Mouse (Mus musculus) heart, embryonic 14.5 days (tissue): ENCODE data around the gene Trim27. TPM values are rescaled to one million over a fixed set of nuclear protein-coding genes. Genes with fewer than 3 reads are reported as not detected.

ENCODE experiments used
- ATAC-seq: fragments of 200-750 bp; cut with Nextera tagmentation; 2 replicates; pipeline ENCODE4 v1.8.0; 2017; ENCODE audit warnings: low read depth, moderate TSS enrichment; ENCODE audit not compliant: insufficient number of reproducible peaks, insufficient read depth, low FRiP score
- H3K27ac ChIP-seq, 2 experiments: fragments of 200-500 bp in 1 of 2; fragments of 300-500 bp in 1 of 2; sonication (generic) in 1 of 2; replicated peaks in 1 of 2; 2 replicates each; pipeline ENCODE4 v1.5.1; 2012 to 2014; ENCODE audit warnings: low read depth in 2 of 2, low read length in 2 of 2, control low read depth in 1 of 2, mild to moderate bottlenecking in 1 of 2, mixed read lengths in 1 of 2; ENCODE audit not compliant: control insufficient read depth in 1 of 2, insufficient read depth in 1 of 2
- H3K27me3 ChIP-seq: fragments of 300-500 bp; sonication (generic); 2 replicates; pipeline ENCODE4 v1.6.1; 2014; ENCODE audit warnings: mild to moderate bottlenecking, low read length, control low read depth; ENCODE audit not compliant: control insufficient read depth, insufficient read depth
- H3K36me3 ChIP-seq: fragments of 300-500 bp; sonication (generic); 2 replicates; pipeline ENCODE4 v1.6.1; 2014; ENCODE audit warnings: mild to moderate bottlenecking, control low read depth, low read length, mixed read lengths; ENCODE audit not compliant: control insufficient read depth, insufficient read depth
- H3K4me1 ChIP-seq, 2 experiments: fragments of 200-500 bp in 1 of 2; fragments of 300-500 bp in 1 of 2; sonication (generic) in 1 of 2; 2 replicates each; pipeline ENCODE4 v1.6.1; 2012 to 2014; ENCODE audit warnings: low read length in 2 of 2, control low read depth in 1 of 2, mixed read lengths in 1 of 2; ENCODE audit not compliant: control insufficient read depth in 2 of 2, insufficient read depth in 2 of 2
- H3K4me2 ChIP-seq: fragments of 300-500 bp; sonication (generic); 2 replicates; pipeline ENCODE4 v1.6.1; 2014; ENCODE audit warnings: mild to moderate bottlenecking, low read length
- H3K4me3 ChIP-seq, 2 experiments: fragments of 200-500 bp in 1 of 2; fragments of 300-500 bp in 1 of 2; sonication (generic) in 1 of 2; 2 replicates each; pipeline ENCODE4 v1.5.1; 2012 to 2014; ENCODE audit warnings: low read length in 2 of 2, mild to moderate bottlenecking in 2 of 2, control low read depth in 1 of 2, low read depth in 1 of 2, moderate library complexity in 1 of 2; ENCODE audit not compliant: control insufficient read depth in 1 of 2, insufficient read depth in 1 of 2
- H3K9ac ChIP-seq: fragments of 300-500 bp; sonication (generic); 2 replicates; pipeline ENCODE4 v1.6.1; 2014; ENCODE audit warnings: mild to moderate bottlenecking, low read length
- H3K9me3 ChIP-seq: fragments of 300-500 bp; sonication (generic); 2 replicates; pipeline ENCODE4 v1.6.1; 2016; ENCODE audit warnings: low read length, control low read depth; ENCODE audit not compliant: control insufficient read depth
- WGBS: fragments of 180-500 bp; shearing (Covaris S2); extraction: QIAGEN DNeasy Blood & Tissue Kit; methylation state at CpG from one replicate; pipeline ENCODE4 v1.1.7; 2014; 5-methylcytosine and 5-hydroxymethylcytosine counted together
- polyA plus RNA-seq: library from polyadenylated mRNA; unstranded; fragments of >200 nt; fragmentation: Nextera tagmentation; extraction: Ambion mirVana; gene quantifications from 2 replicates; pipeline ENCODE4 v1.2.1, GENCODE M21; 2014

Trim27 gene
- polyA plus RNA-seq, 1 experiment from 2014 or later, result 80.1 TPM

DNA sequence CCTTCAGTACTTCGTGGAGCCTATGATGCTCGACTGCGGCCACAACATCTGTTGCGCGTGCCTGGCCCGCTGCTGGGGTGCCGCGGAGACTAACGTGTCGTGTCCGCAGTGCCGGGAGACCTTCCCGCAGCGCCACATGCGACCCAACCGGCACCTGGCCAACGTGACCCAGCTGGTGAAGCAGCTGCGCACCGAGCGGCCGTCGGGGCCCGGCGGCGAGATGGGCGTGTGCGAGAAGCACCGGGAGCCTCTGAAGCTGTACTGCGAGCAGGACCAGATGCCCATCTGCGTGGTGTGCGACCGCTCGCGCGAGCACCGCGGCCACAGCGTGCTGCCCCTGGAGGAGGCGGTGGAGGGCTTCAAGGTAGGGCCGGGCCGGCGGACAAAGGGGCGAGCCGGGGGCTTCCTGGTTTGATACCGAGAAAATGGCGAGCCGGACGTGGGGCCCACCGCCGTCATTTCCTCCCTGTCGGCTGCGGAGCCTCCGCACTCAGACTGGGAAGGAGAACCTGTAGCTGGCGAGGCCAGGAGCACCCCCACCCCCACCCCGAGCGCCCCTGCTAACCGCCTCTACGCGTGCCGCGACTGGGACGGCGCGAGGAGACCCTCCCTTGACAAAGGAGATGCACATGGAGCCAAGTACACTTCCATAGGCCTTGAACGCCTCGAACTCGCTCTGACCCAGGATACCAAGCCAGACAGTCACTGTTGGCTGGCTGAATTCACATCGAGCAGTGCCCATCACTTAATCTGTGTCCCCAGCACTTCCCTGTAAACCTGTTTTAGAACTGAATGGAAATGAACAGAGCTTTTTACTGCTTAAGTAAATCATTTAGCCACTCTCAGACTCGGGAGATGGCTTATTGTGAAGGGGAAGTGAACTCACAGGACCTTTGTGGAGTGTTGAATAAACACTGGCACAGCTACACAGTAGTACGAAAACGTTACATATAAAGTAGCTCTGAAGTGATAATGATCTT, 1.6 kb downstream of the Trim27 start:
- ATAC-seq, result no peak; the same call in none of the 2 replicates
- peak overlapping the region; percentile 97 for H3K9ac ChIP-seq
- WGBS, result under 1% methylated on average over 71 of the region's 71 CpGs
- peak overlapping the region; percentile 74 for H3K4me2 ChIP-seq
- H3K4me3 ChIP-seq, result peak overlapping the region; percentile 57 to 100
- H3K27me3 ChIP-seq, result no peaks in the 10 kb centered on the region
- H3K9me3 ChIP-seq, result no peaks in the 10 kb centered on the region
- peaks cover 6 to 21% of the 10 kb centered on the region in 2 experiments for H3K4me1 ChIP-seq
- peak overlapping the region; percentile 47 to 91 for H3K27ac ChIP-seq
- H3K36me3 ChIP-seq, result peaks cover 45% of the 10 kb centered on the region

GRCm38 (mm10) chr13:21181996-21182395, 2.8 kb downstream of the Trim27 start:
- WGBS, result 67% methylated on average over 7 of the region's 7 CpGs
- H3K36me3 ChIP-seq, result peaks cover 56% of the 10 kb centered on the region

DNA sequence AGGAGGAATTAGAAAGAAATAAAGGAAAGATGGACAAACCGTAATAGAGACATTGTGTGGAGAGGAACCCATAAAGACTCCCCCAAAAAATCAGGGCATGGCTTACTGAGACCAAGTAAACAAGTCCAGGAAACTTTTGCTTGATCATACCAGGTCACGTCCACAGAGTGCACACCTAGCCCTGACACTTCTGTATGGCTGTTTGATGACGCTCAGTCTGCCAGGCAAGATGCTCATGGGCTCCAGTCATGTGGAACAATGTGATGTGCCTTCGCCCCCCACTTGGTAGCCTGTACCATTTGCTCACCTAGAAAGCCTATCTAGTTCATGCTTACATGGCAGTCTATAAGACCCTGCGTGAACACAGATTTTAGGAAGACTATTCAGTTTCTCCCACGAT, 3.8 kb downstream of the Trim27 start:
- Histone ChIP-seq H3K9ac (no peak overlapping the region), H3K4me2 (no peak overlapping the region), H3K36me3 (peaks cover 67% of the 10 kb centered on the region), H3K27ac (no peak overlapping the region), H3K9me3 (no peaks in the 10 kb centered on the region), H3K27me3 (no peaks in the 10 kb centered on the region), H3K4me3 (no peak overlapping the region), H3K4me1 (peaks cover 6 to 21% of the 10 kb centered on the region in 2 experiments)
- WGBS, result 93% methylated on average over 6 of the region's 6 CpGs
- ATAC-seq, result no peak

More at GRCm38 (mm10) chr13:21181996-21182395, 2.8 kb downstream of the Trim27 start:
- Histone ChIP-seq H3K9ac (peak overlapping the region; percentile 97), H3K4me3 (peak overlapping the region in 1 of 2 experiments; percentile 100; a peak in 2 of 4 replicates), H3K27ac (no peak overlapping the region), H3K4me1 (peaks cover 6 to 21% of the 10 kb centered on the region in 2 experiments), H3K4me2 (peak overlapping the region; percentile 74), H3K27me3 (no peaks in the 10 kb centered on the region), H3K9me3 (no peaks in the 10 kb centered on the region)
- ATAC-seq, result no peak

DNA sequence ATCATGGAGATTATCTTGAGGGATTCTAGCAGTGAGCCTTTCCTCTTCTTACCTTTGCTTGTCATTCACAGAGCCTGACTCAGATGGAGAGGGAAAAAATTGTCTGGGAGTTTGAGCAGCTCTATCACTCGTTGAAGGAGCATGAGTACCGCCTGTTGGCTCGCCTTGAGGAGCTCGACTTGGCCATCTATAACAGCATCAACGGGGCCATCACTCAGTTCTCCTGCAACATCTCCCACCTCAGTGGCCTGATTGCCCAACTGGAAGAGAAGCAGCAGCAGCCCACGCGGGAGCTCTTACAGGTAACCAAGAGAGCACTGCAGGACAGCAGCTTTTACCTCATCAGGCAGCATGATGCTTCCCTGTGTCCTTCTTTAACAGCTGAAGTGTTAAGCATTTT, 4.4 kb downstream of the Trim27 start:
- Histone ChIP-seq H3K4me2 (no peak overlapping the region), H3K4me3 (no peak overlapping the region), H3K36me3 (peaks cover 73% of the 10 kb centered on the region), H3K9me3 (no peaks in the 10 kb centered on the region), H3K9ac (no peak overlapping the region), H3K27me3 (no peaks in the 10 kb centered on the region), H3K27ac (no peak overlapping the region), H3K4me1 (peaks cover 5 to 19% of the 10 kb centered on the region in 2 experiments)
- 91% methylated on average over 7 of the region's 7 CpGs for WGBS
- ATAC-seq, result no peak

- no peak for ATAC-seq
- Histone ChIP-seq H3K9ac (no peak overlapping the region), H3K9me3 (no peaks in the 10 kb centered on the region), H3K4me3 (no peak overlapping the region), H3K36me3 (peaks cover 92% of the 10 kb centered on the region), H3K27me3 (no peaks in the 10 kb centered on the region), H3K4me2 (no peak overlapping the region), H3K27ac (no peak overlapping the region), H3K4me1 (peaks cover 4 to 15% of the 10 kb centered on the region in 2 experiments; a peak in 3 of 4 replicates)
- 72% methylated on average over 4 of the region's 4 CpGs for WGBS
These were observed 6.3 kb downstream of the Trim27 start for GRCm38 (mm10) chr13:21185521-21185920.

DNA sequence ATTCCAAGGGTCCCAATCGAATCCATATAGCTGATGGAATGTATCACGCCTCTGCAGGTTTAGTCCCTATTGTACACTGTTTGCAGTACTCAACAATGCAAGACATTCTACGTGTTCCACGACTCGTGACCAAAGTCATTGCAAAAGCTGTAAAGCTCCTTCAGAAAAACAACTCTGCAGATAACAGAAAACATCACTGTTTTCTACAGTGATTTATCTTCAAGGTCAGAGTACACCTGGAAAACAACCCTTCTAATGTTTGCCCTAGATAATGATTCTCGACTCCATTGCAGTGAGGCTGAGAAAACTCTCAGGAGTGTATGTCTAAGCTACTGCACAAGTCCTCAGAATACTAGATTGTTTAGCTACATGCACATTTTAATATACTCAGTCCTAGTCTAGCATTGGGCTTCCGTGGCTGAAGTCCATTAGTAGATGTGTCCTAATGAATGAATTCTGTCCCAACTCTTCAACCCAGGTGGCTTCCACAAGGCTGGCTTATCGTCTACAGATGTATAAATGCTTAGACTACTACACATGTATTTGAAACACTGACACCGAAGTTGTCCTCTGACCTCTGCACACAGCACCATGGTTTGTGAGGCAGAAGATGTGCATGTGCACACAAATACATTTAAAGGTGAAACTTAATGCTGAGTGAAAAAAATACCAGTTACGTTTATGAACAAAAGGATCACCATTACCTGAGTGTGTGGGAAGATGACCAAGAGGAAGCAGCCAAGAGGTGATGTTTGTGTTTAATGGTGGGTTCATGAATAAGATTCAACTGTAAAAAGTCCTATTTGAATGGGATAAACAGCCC, 16.4 kb downstream of the Trim27 start:
- Histone ChIP-seq H3K27ac (no peak overlapping the region), H3K4me2 (no peak overlapping the region), H3K4me1 (0 out of 4 replicates have a peak, but pooled peaks cover 0 to 2% of the 10 kb centered on the region in 2 experiments), H3K27me3 (no peaks in the 10 kb centered on the region), H3K4me3 (no peak overlapping the region), H3K9me3 (no peaks in the 10 kb centered on the region), H3K9ac (no peak overlapping the region), H3K36me3 (peaks cover 52% of the 10 kb centered on the region)
- ATAC-seq, result no peak
- WGBS, result 82% methylated on average over 10 of the region's 10 CpGs

GRCm38 (mm10) chr13:21197721-21198120, 18.5 kb downstream of the Trim27 start:
- H3K27ac ChIP-seq, result no peak overlapping the region

More at GRCm38 (mm10) chr13:21197721-21198120, 18.5 kb downstream of the Trim27 start:
- no peak for ATAC-seq
- Histone ChIP-seq H3K36me3 (peaks cover 31% of the 10 kb centered on the region), H3K9ac (no peak overlapping the region), H3K9me3 (no peaks in the 10 kb centered on the region), H3K4me1 (0 out of 4 replicates have a peak, but pooled peaks cover 0 to 2% of the 10 kb centered on the region in 2 experiments), H3K4me3 (no peak overlapping the region), H3K27me3 (no peaks in the 10 kb centered on the region), H3K4me2 (no peak overlapping the region)
- WGBS, result 70% methylated on average over 5 of the region's 5 CpGs
